Mouse (Mus musculus): ENCODE data around the gene Slc15a2. TPM values are rescaled to one million over a fixed set of nuclear protein-coding genes. Genes with fewer than 3 reads are reported as not detected.

Slc15a2 gene
- 10 to 100 TPM; 35.1 to 35.7 TPM for total RNA-seq (2021)

DNA sequence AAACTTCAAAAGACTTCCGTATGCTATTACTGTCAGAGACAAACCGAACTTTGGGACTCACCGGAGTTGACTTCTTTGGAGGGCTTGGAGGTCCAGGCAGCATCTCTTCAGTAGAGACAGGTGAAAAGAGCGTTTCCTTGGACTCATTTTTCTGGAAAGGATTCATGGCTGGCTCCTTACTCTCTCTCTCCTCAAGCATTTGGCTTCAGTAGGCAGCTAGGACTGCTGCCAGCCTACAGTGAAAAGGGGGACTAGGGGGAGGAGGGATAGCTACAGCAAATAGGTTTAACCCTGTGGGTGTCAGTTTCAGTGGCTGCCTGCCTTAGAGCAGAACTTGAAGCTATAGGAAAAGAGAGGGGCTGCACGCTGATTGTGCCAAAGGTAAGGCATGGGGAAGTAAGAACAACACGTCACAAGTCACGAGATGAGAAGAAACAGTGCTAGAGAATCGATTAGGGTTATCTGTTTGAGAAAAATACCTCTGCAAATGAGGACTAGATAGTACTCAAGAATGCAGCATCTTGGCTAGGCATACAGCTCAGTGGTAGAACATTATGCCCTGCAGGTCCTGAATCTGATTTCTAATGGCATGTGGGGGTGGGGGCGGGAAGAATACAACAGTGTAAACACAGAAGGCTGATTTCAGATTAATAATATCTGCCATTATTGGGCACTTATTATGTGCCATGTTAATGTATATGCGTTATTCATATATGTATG is at the start of gene Slc15a2:
TSS of gene Slc15a2 (minus strand) at position 369 of the 720 bp plus-strand sequence.
- intact Hi-C loops (cut with DNase I): no loop called here
- DNase-seq (ENCODE audit: extremely low spot score in 1 of 2, low spot score in 2 of 2): peak; percentile 46 to 58

DNA sequence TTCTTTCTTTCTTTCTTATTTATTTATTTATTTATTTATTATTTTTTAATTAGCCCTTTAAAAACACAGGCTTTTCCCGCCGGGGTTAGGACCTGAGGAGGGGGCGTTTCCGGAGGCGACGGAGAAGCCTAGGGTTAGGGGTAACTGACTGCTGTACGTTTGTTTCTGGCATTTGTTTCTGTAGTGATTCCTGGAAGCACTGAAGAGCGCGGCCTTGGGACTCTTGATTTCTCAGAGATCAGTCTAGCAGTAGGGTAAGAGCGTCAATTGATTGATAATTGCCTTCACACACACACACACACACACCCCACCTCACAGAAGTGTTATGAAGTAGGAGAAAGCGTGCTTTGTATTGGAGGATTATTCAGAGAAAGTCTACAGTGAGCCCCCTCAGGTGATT is 44.1 kb upstream of the Slc15a2 start:
- peak in 1 of 2 experiments; percentile 4 for DNase-seq (ENCODE audit: extremely low spot score in 1 of 2, low spot score in 2 of 2)
- intact Hi-C loops (cut with DNase I): no loop called here

DNA sequence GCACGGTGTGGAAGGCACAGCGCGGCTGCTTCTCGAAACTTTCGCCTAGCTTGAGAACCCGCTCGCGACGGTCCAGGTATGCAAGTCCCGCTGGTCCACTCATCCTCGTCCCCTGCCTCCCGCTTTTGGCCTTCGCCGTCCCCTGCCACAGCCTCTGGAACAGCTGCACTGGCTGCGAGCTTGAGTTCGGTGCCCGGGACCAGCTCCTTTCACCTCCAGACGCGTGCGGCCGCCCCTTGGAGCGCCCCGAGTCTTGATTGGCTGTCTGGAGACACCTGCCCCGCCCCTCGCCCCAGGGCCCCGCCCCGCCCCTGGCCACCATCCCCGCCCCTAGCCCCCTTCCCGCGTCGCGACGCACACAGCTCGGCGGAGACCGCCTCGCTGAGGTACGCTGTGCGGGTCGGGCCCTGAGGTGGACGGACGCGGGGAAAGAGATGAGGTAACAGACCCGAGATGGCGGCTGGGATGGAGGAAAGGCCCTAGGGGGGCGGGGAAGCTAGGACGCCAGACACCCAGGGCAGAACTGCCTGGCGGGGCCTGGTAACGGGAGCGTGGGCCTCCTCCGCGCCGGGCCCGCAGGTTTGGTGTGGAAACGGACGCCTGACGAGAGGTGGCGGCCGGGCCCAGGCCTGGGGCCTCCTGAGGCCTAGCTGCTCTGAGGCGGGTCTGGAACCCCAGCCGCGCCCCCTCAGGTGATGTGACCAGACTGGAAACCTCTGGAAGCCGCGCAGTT is 43.5 kb upstream of the Slc15a2 start, which contains the start of gene Iqcb1:
TSS of gene Iqcb1 (plus strand) at position 332 of the 733 bp plus-strand sequence.
- peak; percentile 63 to 88 for DNase-seq (ENCODE audit: extremely low spot score in 1 of 2, low spot score in 2 of 2)
- intact Hi-C loops (cut with DNase I): no loop called here

GRCm38 (mm10) chr16:36827611-36828053 is 42.9 kb upstream of the Slc15a2 start:
- DNase-seq (ENCODE audit: extremely low spot score in 1 of 2, low spot score in 2 of 2): no peak
- intact Hi-C loops (cut with DNase I): no loop called here

DNA sequence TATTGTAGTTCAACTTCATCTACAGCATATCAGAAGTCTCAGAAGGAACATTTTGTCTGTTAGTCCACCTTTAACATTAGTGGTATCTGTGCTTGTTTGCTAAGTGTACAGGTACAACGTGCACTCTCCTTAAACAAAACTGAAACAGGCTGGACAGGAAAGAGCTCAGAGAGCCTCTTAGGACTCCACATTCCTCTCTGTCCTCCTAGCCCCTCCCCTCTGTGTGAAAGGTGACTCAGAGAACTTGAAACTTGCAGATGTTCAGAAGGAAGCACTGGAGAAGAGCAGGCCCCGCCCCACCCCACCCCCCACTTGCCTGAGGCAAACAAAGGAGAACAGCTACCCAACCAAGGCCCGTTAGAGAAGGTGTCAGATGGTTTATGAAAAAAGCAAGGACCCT is 36.7 kb upstream of the Slc15a2 start:
- intact Hi-C loops (cut with DNase I): no loop called here
- no peak for DNase-seq (ENCODE audit: extremely low spot score in 1 of 2, low spot score in 2 of 2)

DNA sequence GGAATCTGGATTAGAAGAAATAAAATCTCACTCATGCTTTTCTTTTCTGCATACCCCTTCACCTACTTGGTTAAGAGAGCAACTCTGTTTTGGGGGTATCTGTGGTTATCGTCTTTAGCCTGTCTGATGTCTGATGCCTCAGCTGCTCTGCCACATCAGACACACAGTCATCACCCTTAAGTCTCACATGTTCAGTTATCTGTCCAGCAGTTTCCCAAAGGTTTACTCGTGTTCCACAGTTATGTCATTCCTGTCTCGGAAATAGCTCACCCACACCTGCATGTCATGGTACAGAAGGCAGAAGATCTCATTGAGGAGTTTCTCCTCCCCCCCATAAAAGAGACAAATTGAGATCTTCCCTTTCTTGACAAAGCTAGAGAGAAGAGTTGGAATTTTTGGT is 36.0 kb upstream of the Slc15a2 start:
- intact Hi-C loops (cut with DNase I): no loop called here
- no peak for DNase-seq (ENCODE audit: extremely low spot score in 1 of 2, low spot score in 2 of 2)

DNA sequence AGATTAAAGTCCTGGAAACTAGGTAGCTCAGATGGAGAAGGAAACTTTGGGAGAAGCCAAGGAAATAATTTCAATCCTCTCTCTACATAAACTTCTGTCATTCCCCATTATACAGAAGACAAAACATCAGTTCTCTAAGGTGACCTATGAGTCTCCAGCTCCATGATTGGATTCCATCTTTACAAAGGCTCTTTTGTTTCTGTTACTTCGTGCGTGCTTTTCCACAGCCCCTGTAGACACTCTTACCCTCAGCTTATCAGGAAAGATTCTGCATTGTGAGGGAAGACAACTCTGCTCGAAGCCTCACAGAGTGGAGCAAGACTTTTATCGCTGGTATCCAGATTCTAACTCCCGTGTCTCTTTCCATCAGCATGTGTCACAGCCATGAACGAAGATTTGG is 35.3 kb upstream of the Slc15a2 start:
- no peak for DNase-seq (ENCODE audit: extremely low spot score in 1 of 2, low spot score in 2 of 2)
- intact Hi-C loops (cut with DNase I): no loop called here

GRCm38 (mm10) chr16:36817321-36817926 is 32.7 kb upstream of the Slc15a2 start:
- intact Hi-C loops (cut with DNase I): loop anchor here (2.0 kb wide), 2 partner anchors 95 to 345 kb away; no protein-coding TSS in a partner anchor
- peak; percentile 79 to 86 for DNase-seq (ENCODE audit: extremely low spot score in 1 of 2, low spot score in 2 of 2)

GRCm38 (mm10) chr16:36816916-36817315 is 32.2 kb upstream of the Slc15a2 start:
- DNase-seq (ENCODE audit: extremely low spot score in 1 of 2, low spot score in 2 of 2): no peak
- intact Hi-C loops (cut with DNase I): loop anchor here (2.0 kb wide), 2 partner anchors 94 to 344 kb away; no protein-coding TSS in a partner anchor

DNA sequence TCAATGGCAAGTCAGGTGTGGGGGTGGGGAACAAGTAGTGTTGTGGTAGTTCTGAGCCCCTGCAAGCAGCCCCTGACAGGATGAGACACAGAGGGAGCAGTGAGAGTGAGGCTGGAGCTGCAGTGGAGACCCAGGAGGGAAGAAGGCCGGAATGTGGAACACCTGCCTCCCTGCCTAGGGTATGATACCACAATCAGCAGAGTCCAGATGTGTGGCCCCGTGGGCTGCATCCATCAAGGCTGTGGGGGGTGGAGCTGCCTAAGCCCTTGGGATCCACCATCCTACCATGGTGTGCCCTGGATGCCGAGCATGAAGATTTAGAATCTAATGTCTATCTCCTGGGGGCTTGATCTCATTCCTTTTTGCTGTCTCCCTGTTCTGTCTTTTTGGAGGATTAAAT is 28.9 kb upstream of the Slc15a2 start:
- DNase-seq (ENCODE audit: extremely low spot score in 1 of 2, low spot score in 2 of 2): no peak
- intact Hi-C loops (cut with DNase I): no loop called here

DNA sequence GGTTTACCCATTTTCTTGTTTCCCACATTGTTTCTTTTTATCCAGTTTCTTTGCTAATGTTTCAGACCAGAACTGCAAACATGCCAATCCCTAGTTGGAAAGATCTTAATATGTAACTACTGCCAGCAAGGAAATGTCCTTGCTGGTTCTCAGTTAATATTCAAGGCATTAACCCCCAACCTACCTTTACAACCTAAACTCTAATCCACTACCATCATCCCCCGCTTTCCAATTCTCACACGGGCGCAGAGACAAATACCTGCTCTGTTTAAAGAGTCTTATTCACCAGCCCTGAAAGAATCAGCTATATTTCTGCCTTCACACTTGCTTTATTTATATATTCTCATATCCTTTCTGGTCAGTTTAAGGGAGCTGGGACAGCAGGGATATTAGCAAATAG is 23.9 kb upstream of the Slc15a2 start:
- no peak for DNase-seq (ENCODE audit: extremely low spot score in 1 of 2, low spot score in 2 of 2)
- intact Hi-C loops (cut with DNase I): no loop called here

DNA sequence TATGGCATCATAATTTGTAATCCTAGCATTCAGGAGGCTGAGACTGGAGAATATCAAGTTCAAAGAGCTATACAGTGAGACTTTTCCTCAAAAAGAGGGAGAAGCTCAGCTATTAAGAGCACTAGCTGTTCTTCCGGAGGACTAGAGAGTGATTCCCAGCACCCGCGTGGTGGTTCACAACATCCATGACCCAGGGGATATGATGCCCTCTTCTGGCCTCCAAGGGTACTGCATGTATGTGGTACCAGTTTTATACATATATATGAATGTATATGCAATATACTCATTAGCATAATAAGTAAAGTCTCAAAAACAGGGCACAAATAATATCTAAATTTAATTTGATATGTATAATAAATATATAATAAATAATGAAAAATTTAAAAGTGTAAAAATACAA is 17.6 kb upstream of the Slc15a2 start:
- intact Hi-C loops (cut with DNase I): no loop called here

GRCm38 (mm10) chr16:36798334-36798733 is 13.6 kb upstream of the Slc15a2 start:
- intact Hi-C loops (cut with DNase I): loop anchor here (10.0 kb wide), 1 partner anchor 54 kb away; no protein-coding TSS in a partner anchor
- no peak for DNase-seq (ENCODE audit: extremely low spot score in 1 of 2, low spot score in 2 of 2)

More for the DNA sequence above, 17.6 kb upstream of the Slc15a2 start:
- no peak for DNase-seq (ENCODE audit: extremely low spot score in 1 of 2, low spot score in 2 of 2)

DNA sequence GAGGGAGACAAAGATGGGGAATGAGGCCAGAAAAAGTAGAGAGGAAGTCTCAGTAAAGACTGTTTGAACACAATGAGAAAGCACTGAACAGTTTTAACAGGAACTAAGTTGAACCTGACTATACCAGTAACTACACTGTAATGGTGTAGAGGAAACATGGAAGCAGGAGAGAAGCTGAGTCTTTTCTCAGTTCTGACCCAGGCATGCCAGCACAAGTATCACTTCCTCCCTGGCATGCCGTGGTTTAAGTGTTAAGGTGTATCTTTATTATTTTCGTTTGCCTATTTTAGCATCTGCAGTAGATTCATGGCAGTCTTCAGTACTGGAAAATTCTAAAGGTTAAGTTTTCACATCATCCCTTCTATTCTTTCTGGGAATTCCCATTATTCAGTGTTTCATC is 10.2 kb upstream of the Slc15a2 start:
- intact Hi-C loops (cut with DNase I): loop anchor here (10.0 kb wide), 1 partner anchor 50 kb away; no protein-coding TSS in a partner anchor
- DNase-seq (ENCODE audit: extremely low spot score in 1 of 2, low spot score in 2 of 2): no peak

- DNase-seq (ENCODE audit: extremely low spot score in 1 of 2, low spot score in 2 of 2): no peak
These were observed 5.4 kb upstream of the Slc15a2 start for GRCm38 (mm10) chr16:36790166-36790565.

DNA sequence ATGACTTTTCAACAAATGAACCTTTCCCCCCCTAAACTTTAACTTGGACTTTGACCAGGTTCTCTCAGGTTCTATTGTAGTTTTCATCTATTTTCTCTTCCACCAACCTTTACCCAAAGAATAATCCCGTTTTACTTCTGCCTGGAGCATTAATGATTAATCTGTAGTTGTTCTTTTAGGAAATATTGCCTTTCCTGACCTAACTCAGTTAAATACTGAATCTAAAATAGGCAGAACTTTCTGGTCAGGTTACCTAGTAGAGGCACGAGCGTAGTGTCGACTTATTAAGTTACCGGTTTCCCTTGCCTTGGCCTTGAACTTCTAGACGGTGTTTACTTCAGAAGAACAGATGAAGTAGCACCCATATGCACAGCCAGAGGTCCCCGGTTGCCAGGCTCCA is 1.7 kb upstream of the Slc15a2 start:
- intact Hi-C loops (cut with DNase I): no loop called here
- DNase-seq (ENCODE audit: extremely low spot score in 1 of 2, low spot score in 2 of 2): no peak

More at GRCm38 (mm10) chr16:36790166-36790565, 5.4 kb upstream of the Slc15a2 start:
- intact Hi-C loops (cut with DNase I): loop anchor here (10.0 kb wide), 1 partner anchor 45 kb away; no protein-coding TSS in a partner anchor

DNA sequence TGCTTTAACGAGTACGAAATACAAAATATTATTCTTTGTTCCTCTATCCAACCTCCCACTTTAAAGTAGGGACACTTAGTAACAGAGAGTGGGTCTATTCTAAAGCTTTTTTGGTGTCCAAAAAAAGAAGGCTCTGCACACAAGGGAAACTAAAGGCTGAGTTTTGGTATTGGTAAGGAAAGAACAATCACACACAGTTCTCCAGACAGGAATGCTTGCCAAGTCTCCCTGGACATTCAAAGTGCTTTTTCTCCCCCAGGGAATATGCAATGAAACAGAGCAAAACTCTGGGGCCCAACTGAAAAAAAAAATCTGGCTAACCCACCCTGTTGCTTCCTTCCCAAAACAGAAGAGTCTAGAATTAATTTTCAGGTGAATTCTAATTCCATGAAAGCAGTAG is 616 bp downstream of the Slc15a2 start:
- peak in 1 of 2 experiments; percentile 8 for DNase-seq (ENCODE audit: extremely low spot score in 1 of 2, low spot score in 2 of 2)
- intact Hi-C loops (cut with DNase I): no loop called here

GRCm38 (mm10) chr16:36775658-36776057 is 9.1 kb downstream of the Slc15a2 start:
- peak in 1 of 2 experiments; percentile 42 for DNase-seq (ENCODE audit: extremely low spot score in 1 of 2, low spot score in 2 of 2)
- intact Hi-C loops (cut with DNase I): no loop called here

DNA sequence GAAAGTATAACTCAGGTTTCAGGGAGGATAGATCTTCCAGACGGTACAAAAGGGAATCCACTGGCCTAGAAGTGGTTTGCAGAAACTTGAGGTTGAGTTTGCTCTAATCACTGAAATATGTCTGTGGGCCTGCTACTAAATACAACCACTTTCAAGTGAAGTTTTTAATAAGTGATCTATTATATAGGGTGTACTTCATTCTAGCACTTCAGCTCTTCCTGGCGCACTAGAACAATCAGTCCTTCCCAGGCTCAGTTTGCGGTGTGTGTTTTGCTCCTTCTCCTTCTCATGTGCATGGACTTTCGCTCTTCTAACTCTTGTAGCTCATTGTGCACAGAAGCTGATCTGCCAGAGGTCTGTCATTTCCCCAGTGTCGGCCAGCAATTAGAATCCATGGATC is 11.8 kb downstream of the Slc15a2 start:
- intact Hi-C loops (cut with DNase I): no loop called here
- DNase-seq (ENCODE audit: extremely low spot score in 1 of 2, low spot score in 2 of 2): no peak
